Mouse (Mus musculus): Measurements from ENCODE around the gene 1600014C10Rik.
A peak's percentile ranks its signal among the peaks of the same experiment; 100 is the strongest.

Gene 1600014C10Rik

GRCm38 (mm10) chr7:38182962-38183687, at the start of gene 1600014C10Rik:
Gene 1600014C10Rik, plus strand, starts transcription at chr7:38183217.
- no peak for DNase-seq (ENCODE audit: low spot score)

- no peak for DNase-seq (ENCODE audit: low spot score)
Observed at GRCm38 (mm10) chr7:38134471-38134870, 48.5 kb upstream of the 1600014C10Rik start.

GRCm38 (mm10) chr7:38140324-38140723, 42.7 kb upstream of the 1600014C10Rik start:
- DNase-seq (ENCODE audit: low spot score), result peak; percentile 54

DNA sequence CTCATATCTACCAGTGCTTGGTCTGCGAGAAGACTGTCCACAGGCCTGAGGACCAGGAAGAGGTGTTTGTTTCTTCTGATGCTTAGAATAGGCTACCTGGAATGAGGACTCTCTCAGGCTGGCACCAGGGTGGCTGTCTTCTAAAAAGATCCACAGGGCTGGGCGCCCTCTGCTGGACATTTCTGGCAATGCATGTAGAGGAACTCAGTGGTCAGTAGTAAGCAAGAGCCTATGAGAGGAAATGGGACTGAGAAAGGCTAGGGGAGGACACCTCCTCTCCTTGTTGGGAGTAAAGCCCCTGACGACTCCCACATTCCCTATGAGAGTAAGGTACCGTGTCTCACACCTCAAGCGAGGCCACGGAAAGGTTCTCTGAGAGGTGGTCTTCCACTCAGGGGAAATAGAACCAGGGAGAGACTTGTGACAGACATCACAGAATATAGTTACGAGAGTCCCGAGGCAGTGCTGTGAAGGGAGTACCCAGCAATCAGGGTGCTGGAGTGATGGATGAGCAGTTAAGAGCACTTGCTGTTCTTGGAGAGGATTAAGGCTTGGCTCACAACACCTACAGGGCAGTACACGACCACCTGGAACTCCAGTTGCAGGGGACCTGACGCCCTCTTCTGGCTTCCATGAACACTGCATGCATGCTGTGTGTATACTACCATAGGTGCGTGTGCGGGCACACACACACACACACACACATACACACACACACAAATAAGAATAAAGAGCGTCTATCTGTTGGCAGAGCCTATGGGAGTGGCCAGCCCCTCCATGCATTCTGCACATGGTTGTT, 41.1 kb upstream of the 1600014C10Rik start:
- peak; percentile 86 for DNase-seq (ENCODE audit: low spot score)

- DNase-seq (ENCODE audit: low spot score), result no peak
Observed at GRCm38 (mm10) chr7:38147477-38147876, 35.5 kb upstream of the 1600014C10Rik start.

- peak; percentile 36 for DNase-seq (ENCODE audit: low spot score)
Observed at GRCm38 (mm10) chr7:38151706-38152312, 31.2 kb upstream of the 1600014C10Rik start.

- no peak for DNase-seq (ENCODE audit: low spot score)
Observed at GRCm38 (mm10) chr7:38152571-38152970, 30.4 kb upstream of the 1600014C10Rik start.

DNA sequence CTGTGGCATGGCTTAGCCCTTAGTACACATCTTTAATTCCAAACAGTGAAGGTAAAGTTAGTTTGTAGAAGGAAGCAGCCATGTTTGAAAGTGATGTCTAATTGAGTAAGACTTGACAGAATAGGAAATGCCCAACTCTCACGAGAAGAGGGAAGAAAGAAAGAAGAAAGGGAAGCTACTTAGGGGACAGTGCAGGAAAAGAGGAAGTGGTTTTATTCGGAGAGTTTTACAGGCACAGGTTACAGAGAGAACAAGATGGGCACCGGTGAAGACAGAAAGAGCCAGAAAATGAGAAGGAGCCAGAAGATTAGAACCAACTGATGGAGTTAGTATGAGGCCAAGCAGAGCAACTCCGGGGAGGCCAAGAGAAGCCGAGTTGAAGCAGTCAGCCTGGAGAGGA, 27.2 kb upstream of the 1600014C10Rik start:
- DNase-seq (ENCODE audit: low spot score), result no peak

DNA sequence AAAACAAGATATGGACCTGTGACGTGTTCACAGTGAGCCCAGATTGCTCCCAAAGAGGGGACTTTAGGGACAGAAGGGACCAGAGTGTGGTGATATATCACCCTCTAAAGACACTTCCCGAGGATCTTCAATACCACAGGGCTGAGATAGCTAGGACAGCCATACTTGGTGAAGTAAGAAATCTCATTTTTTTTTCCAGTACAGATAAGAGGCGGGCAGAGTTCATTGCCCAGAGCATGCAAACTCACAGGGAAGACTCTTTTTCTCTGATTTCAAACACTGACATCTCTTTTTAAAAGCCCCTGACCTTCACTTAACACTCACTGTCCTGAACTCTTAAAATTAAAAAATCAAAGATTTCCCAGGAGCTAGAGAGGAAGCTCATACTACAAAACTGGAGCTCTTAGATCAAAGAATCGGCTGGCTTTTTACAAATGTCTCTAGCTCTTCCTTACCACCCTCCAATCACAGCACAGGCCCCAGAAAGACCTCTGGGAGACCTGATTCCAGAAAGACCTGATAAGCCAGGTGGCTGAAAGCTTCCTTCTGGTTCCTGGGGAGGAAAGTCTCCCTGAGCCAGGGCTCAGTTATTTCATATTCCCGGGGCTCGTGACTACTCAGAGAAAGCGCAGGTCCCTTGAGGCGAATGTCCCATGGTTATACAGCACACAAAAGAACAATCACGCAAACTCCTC, 24.1 kb upstream of the 1600014C10Rik start:
- no peak for DNase-seq (ENCODE audit: low spot score)

DNA sequence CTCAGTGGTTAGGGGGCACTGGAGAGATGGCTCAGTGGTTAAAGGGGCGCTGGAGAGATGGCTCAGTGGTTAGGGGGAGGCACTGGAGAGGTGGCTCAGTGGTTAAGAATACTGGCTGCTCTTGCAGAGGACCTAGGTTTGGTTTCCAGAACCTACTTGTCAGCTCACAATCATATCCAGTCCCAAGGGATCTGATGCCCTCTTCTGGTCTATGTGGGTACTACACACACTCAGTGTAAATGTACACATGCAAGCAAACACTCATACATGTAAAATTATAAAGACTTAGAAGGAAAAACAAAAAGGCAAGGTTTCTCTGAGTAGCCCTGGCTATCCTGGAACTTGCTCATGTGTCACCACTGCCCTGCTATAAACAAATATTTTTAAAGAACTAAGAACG, 21.6 kb upstream of the 1600014C10Rik start:
- no peak for DNase-seq (ENCODE audit: low spot score)

DNA sequence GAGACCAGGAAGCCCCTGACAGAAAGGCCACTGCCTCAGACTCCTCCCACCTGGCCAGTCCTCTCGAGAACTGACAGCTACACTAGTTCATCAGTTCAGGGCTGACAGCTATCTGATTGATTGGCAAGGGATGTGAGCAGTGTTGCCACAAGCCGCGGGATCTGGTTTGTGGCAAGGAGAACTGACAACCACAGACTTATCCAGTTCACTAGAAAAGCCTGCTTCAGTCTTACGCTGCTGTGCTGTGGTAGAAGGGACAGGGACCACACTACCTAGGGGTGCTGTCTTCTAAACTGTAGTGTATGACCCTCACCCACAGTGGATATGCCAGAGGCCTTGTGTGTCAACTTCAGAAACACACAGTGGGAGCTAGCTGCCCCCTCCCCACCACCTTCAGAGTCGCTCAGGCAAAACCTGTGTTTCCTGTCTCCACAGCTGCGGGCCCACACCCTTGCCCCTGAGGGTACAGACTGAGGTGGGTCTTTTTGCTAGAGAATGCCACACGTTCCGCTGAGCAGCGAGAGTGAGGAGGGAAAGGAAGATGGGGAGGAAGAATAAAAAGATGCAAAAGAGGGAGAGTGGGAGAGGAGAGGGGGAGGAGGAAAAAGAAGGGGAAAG, 19.5 kb upstream of the 1600014C10Rik start:
- no peak for DNase-seq (ENCODE audit: low spot score)

DNA sequence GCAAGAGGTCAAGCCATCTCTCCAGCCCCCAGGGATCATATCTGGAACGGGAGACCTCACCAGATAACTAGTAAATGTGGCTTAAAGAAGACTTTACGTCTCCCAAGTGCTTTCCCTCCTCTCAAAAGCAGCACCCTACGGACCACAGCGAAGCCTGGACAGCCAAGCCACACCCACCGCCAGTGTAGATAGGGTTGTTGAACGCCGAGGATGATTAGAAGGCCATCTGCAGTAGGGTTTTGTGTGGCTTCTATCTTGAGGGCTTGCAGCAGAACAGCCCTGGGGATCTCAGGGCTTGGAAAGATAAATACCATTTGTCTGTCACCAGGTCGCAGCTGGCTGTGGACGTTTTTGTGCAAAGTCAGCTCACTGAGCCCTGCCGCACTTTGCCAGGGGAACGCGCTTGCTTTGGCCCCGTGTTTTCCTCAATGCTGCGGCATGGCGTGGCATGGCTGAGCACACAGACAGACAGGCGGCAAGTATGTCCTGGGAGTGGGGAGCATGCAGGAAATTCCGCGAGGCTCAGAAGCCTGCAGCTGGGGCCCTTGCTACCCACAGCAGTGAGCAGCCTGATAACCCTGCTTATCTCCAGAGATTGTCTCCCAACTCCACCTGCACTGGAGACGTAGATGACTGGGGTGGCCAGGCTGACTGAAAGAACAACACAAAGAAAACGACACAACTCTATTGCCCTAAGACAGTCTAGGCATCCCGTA, 15.9 kb upstream of the 1600014C10Rik start:
- DNase-seq (ENCODE audit: low spot score), result no peak

GRCm38 (mm10) chr7:38167724-38168141, 15.3 kb upstream of the 1600014C10Rik start:
- DNase-seq (ENCODE audit: low spot score), result peak; percentile 67

GRCm38 (mm10) chr7:38173871-38174270, 9.1 kb upstream of the 1600014C10Rik start:
- no peak for DNase-seq (ENCODE audit: low spot score)

- DNase-seq (ENCODE audit: low spot score), result peak; percentile 64
Observed at GRCm38 (mm10) chr7:38174321-38175148, 8.5 kb upstream of the 1600014C10Rik start.

- DNase-seq (ENCODE audit: low spot score), result no peak
Observed at GRCm38 (mm10) chr7:38176056-38176455, 7.0 kb upstream of the 1600014C10Rik start.

GRCm38 (mm10) chr7:38179896-38180295, 3.1 kb upstream of the 1600014C10Rik start:
- no peak for DNase-seq (ENCODE audit: low spot score)

GRCm38 (mm10) chr7:38181366-38181765, 1.7 kb upstream of the 1600014C10Rik start:
- DNase-seq (ENCODE audit: low spot score), result no peak

DNA sequence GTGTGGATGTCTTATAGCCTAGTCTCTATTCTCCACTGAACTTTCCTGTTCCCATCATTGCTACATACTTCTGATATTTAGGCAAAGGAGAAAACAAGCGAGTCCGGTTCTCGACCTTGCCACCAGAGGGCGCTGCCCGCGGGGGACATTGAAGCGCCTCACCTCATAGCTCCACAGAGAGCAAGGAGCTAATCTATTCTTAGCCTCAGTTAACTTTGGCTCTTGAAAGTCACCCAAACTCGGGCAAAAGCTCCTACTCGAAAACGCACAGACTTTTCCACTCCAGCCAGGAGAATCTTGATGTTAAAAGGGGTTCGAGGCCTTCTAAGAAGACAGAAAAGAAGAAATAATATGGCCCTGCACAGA, 438 bp upstream of the 1600014C10Rik start:
- peak; percentile 85 for DNase-seq (ENCODE audit: low spot score)

- DNase-seq (ENCODE audit: low spot score), result peak; percentile 86
Observed at GRCm38 (mm10) chr7:38183709-38184417, 846 bp downstream of the 1600014C10Rik start.

Data from layer of hippocampus, adult 11-12 months (tissue).